Mouse (Mus musculus) adrenal gland, adult 2 months (tissue): ENCODE measurements around the gene Tpsg1. TPM values are rescaled to one million over a fixed set of nuclear protein-coding genes. Genes with fewer than 3 reads are reported as not detected.
A peak's percentile ranks its signal among the peaks of the same experiment; 100 is the strongest.

Source experiments
- DNase-seq: peaks from one replicate; pipeline ENCODE4 v3.0.0; 2021
- polyA plus RNA-seq: library from polyadenylated mRNA; depleted of rRNA; stranded (reverse); fragments of >200 nt; gene quantifications from 2 replicates; pipeline ENCODE4 v1.2.3, GENCODE M21; 2012; rRNA removed
- total RNA-seq, 2 experiments: library from RNA; stranded (reverse); gene quantifications; 2 replicates each; pipeline ENCODE4 v1.2.3; 2021

Tpsg1 gene
- total and polyA plus RNA-seq, 3 experiments: 0.20 TPM; not detected in 2

GRCm38 (mm10) chr17:25408302-25408999 lies 39.4 kb downstream of the Tpsg1 start:
- peak; percentile 71 for DNase-seq

GRCm38 (mm10) chr17:25409621-25410020 lies 40.5 kb downstream of the Tpsg1 start:
- no peak for DNase-seq

GRCm38 (mm10) chr17:25410180-25410579 lies 41.1 kb downstream of the Tpsg1 start:
- DNase-seq: peak; percentile 75

- no peak for DNase-seq
These were observed 41.7 kb downstream of the Tpsg1 start for GRCm38 (mm10) chr17:25410786-25411185.

- no peak for DNase-seq
These were observed 42.2 kb downstream of the Tpsg1 start for GRCm38 (mm10) chr17:25411251-25411650.

GRCm38 (mm10) chr17:25414209-25414608 lies 45.1 kb downstream of the Tpsg1 start:
- DNase-seq: no peak

- DNase-seq: no peak
These were observed 45.8 kb downstream of the Tpsg1 start for GRCm38 (mm10) chr17:25414917-25415316.

GRCm38 (mm10) chr17:25415421-25415913 lies 46.4 kb downstream of the Tpsg1 start:
- DNase-seq: no peak

- DNase-seq: no peak
These were observed 47.1 kb downstream of the Tpsg1 start for GRCm38 (mm10) chr17:25416219-25416618.

- peak; percentile 58 for DNase-seq
These were observed 48.9 kb downstream of the Tpsg1 start for GRCm38 (mm10) chr17:25417990-25418389.

- DNase-seq: peak; percentile 9
These were observed 49.9 kb downstream of the Tpsg1 start for GRCm38 (mm10) chr17:25418926-25419325.

GRCm38 (mm10) chr17:25420998-25421397 lies 51.9 kb downstream of the Tpsg1 start:
- no peak for DNase-seq

Other genes with a start within 250 kb of the Tpsg1 start
- gene Ptx4, start 248.5 kb upstream of the Tpsg1 start, total RNA-seq: not detected
- gene Ptx4, start 248.5 kb upstream of the Tpsg1 start, polyA plus RNA-seq: not detected in 2 replicates
- gene Clcn7, start 235.9 kb upstream of the Tpsg1 start, total RNA-seq: 10 to 100 TPM; 38.3 to 48.6 TPM
- gene Clcn7, start 235.9 kb upstream of the Tpsg1 start, polyA plus RNA-seq: 33.9 and 37.4 TPM in 2 replicates
- gene Ccdc154, start 206.8 kb upstream of the Tpsg1 start, total RNA-seq: under 1 TPM in 1 of 2 experiments, not detected in 1; 0.12 TPM
- 0.03 and 0.07 TPM in 2 replicates for gene Ccdc154, start 206.8 kb upstream of the Tpsg1 start, polyA plus RNA-seq
- not detected for gene Gm38655, start 193.8 kb upstream of the Tpsg1 start, total RNA-seq
- gene Gm38655, start 193.8 kb upstream of the Tpsg1 start, polyA plus RNA-seq: not detected in 2 replicates
- gene BC003965, start 184.7 kb upstream of the Tpsg1 start, total RNA-seq: 10 to 100 TPM; 16.7 to 24.4 TPM
- gene BC003965, start 184.7 kb upstream of the Tpsg1 start, polyA plus RNA-seq: 24.0 and 25.7 TPM in 2 replicates
- gene Unkl, start 180.9 kb upstream of the Tpsg1 start, total RNA-seq: 10 to 100 TPM; 14.0 to 18.1 TPM
- gene Unkl, start 180.9 kb upstream of the Tpsg1 start, polyA plus RNA-seq: 23.7 and 30.3 TPM in 2 replicates
- gene Gnptg, start 129.1 kb upstream of the Tpsg1 start, total RNA-seq: 10 to 100 TPM; 50.4 to 50.6 TPM
- 32.6 and 40.0 TPM in 2 replicates for gene Gnptg, start 129.1 kb upstream of the Tpsg1 start, polyA plus RNA-seq
- gene Tsr3, start 129.1 kb upstream of the Tpsg1 start, total RNA-seq: 10 to 100 TPM; 18.5 to 25.1 TPM
- gene Tsr3, start 129.1 kb upstream of the Tpsg1 start, polyA plus RNA-seq: 24.1 and 28.9 TPM in 2 replicates
- gene Baiap3, start 112.9 kb upstream of the Tpsg1 start, total RNA-seq: 10 to 100 TPM in 1 of 2 experiments, 1 to 10 TPM in 1; 9.7 to 10.1 TPM
- 84.6 and 90.0 TPM in 2 replicates for gene Baiap3, start 112.9 kb upstream of the Tpsg1 start, polyA plus RNA-seq
- gene Ube2i, start 94.7 kb upstream of the Tpsg1 start, total RNA-seq: 100 to 1,000 TPM; 225 to 248 TPM
- gene Ube2i, start 94.7 kb upstream of the Tpsg1 start, polyA plus RNA-seq: 79.5 and 103 TPM in 2 replicates
- under 1 TPM; 0.23 to 0.48 TPM for gene Prss34, start 70.9 kb upstream of the Tpsg1 start, total RNA-seq
- not detected in 2 replicates for gene Prss34, start 70.9 kb upstream of the Tpsg1 start, polyA plus RNA-seq
- not detected for gene Prss28, start 60.6 kb upstream of the Tpsg1 start, total RNA-seq
- gene Prss28, start 60.6 kb upstream of the Tpsg1 start, polyA plus RNA-seq: not detected in 2 replicates
- gene Prss29, start 50.6 kb upstream of the Tpsg1 start, total RNA-seq: not detected
- gene Prss29, start 50.6 kb upstream of the Tpsg1 start, polyA plus RNA-seq: not detected in 2 replicates
- gene Tpsab1, start 23.7 kb upstream of the Tpsg1 start, total RNA-seq: 1 to 10 TPM in 1 of 2 experiments, under 1 TPM in 1; 0.98 to 1.5 TPM
- 4.3 and 4.9 TPM in 2 replicates for gene Tpsab1, start 23.7 kb upstream of the Tpsg1 start, polyA plus RNA-seq
- gene Tpsb2, start 3.0 kb upstream of the Tpsg1 start, total RNA-seq: 1 to 10 TPM; 2.8 to 3.8 TPM
- 10.0 and 18.1 TPM in 2 replicates for gene Tpsb2, start 3.0 kb upstream of the Tpsg1 start, polyA plus RNA-seq
- gene Cacna1h, start 64.5 kb downstream of the Tpsg1 start, total RNA-seq: 10 to 100 TPM; 77.1 to 96.1 TPM
- 163 and 202 TPM in 2 replicates for gene Cacna1h, start 64.5 kb downstream of the Tpsg1 start, polyA plus RNA-seq
- gene Tekt4, start 85.3 kb downstream of the Tpsg1 start, total RNA-seq: under 1 TPM in 1 of 2 experiments, not detected in 1; 0.17 TPM
- gene Tekt4, start 85.3 kb downstream of the Tpsg1 start, polyA plus RNA-seq: 0.17 TPM in 1 of 2 replicates, not detected in the other
- 1 to 10 TPM in 1 of 2 experiments, under 1 TPM in 1; 0.97 to 1.0 TPM for gene Sstr5, start 128.0 kb downstream of the Tpsg1 start, total RNA-seq
- gene Sstr5, start 128.0 kb downstream of the Tpsg1 start, polyA plus RNA-seq: 0.36 and 0.54 TPM in 2 replicates
- gene Sox8, start 201.4 kb downstream of the Tpsg1 start, total RNA-seq: 1 to 10 TPM in 1 of 2 experiments, under 1 TPM in 1; 0.83 to 1.5 TPM
- 1.6 and 2.8 TPM in 2 replicates for gene Sox8, start 201.4 kb downstream of the Tpsg1 start, polyA plus RNA-seq
- 10 to 100 TPM; 40.4 to 42.6 TPM for gene Lmf1, start 209.8 kb downstream of the Tpsg1 start, total RNA-seq
- gene Lmf1, start 209.8 kb downstream of the Tpsg1 start, polyA plus RNA-seq: 30.3 and 35.8 TPM in 2 replicates